Mouse (Mus musculus): ENCODE results near the gene Ndufa3. TPM values are rescaled to one million over a fixed set of nuclear protein-coding genes. Genes with fewer than 3 reads are reported as not detected.
A peak's percentile ranks its signal among the peaks of the same experiment; 100 is the strongest.

The Ndufa3 gene
- polyA plus RNA-seq, 1 experiment from 2014 or later, result 344 TPM

GRCm38 (mm10) chr7:3644672-3645487 is 27.7 kb downstream of the Ndufa3 start, which contains the start of gene Cnot3:
TSS of gene Cnot3 (plus strand) at chr7:3645268.
- Histone ChIP-seq H3K36me3 (ENCODE audit: control insufficient read depth, insufficient read depth, low read length) (0 out of 2 replicates have a peak, but pooled peaks cover 4% of the 10 kb centered on the region), H3K4me1 (replicated peaks; ENCODE audit: control insufficient read depth, insufficient read depth, low read length) (peaks cover 10% of the 10 kb centered on the region; the same call in 1 of the 2 replicates), H3K9ac (ENCODE audit: low read depth, low read length) (peak within 1 kb of the TSS; percentile 89), H3K27me3 (ENCODE audit: control insufficient read depth, insufficient read depth, low read length) (no peaks in the 10 kb centered on the region), H3K4me2 (replicated peaks; ENCODE audit: low read depth, low read length) (peak within 1 kb of the TSS; percentile 69), H3K9me3 (ENCODE audit: control insufficient read depth, low read length) (no peaks in the 10 kb centered on the region), H3K4me3 (ENCODE audit: low read depth, low read length) (peak within 1 kb of the TSS; percentile 81), H3K27ac (ENCODE audit: low read depth, low read length) (peak within 1 kb of the TSS; percentile 97)
- DNase-seq (ENCODE audit: low spot score), result peak; percentile 95
- under 1% methylated on average over 53 of the region's 58 CpGs for WGBS
- peak; percentile 99 for ATAC-seq (ENCODE audit: low FRiP score)

- peak overlapping the region; percentile 69 for H3K4me2 ChIP-seq (replicated peaks; ENCODE audit: low read depth, low read length)
- H3K4me3 ChIP-seq (ENCODE audit: low read depth, low read length), result peak overlapping the region; percentile 81
- peak overlapping the region; percentile 89 for H3K9ac ChIP-seq (ENCODE audit: low read depth, low read length)
- DNase-seq (ENCODE audit: low spot score), result no peak
- peak; percentile 4; the same call in 1 of the 2 replicates for ATAC-seq (ENCODE audit: low FRiP score)
- no peaks in the 10 kb centered on the region for H3K9me3 ChIP-seq (ENCODE audit: control insufficient read depth, low read length)
- 0 out of 2 replicates have a peak, but pooled peaks cover under 1% of the 10 kb centered on the region for H3K36me3 ChIP-seq (ENCODE audit: control insufficient read depth, insufficient read depth, low read length)
- H3K27ac ChIP-seq (ENCODE audit: low read depth, low read length), result peak overlapping the region; percentile 97
- H3K27me3 ChIP-seq (ENCODE audit: control insufficient read depth, insufficient read depth, low read length), result no peaks in the 10 kb centered on the region
- peaks cover 10% of the 10 kb centered on the region; the same call in 1 of the 2 replicates for H3K4me1 ChIP-seq (replicated peaks; ENCODE audit: control insufficient read depth, insufficient read depth, low read length)
- 1% methylated on average over 45 of the region's 58 CpGs for WGBS
These were observed 28.4 kb downstream of the Ndufa3 start for GRCm38 (mm10) chr7:3645488-3646025.

DNA sequence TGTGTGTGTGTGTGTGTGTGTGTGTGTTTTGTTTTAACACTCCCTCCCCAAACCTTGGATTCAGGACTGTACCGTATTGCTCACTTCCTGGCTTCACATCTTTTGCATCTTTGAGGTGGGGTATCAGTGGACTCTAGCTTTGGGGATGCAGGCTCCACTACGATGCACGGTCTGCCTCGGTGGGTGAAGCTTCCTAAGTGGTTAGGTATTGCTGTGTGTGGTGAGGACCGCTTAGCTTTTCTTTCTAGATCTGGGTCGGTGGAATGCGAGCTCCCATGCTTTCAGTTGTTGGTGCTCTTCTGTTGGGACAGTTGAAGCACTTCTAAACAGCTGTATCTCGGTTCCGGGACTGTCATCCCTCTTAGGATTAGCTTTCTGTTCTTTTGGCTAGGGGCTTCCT is 29.0 kb downstream of the Ndufa3 start:
- DNase-seq (ENCODE audit: low spot score), result no peak
- peaks cover 10% of the 10 kb centered on the region; the same call in 1 of the 2 replicates for H3K4me1 ChIP-seq (replicated peaks; ENCODE audit: control insufficient read depth, insufficient read depth, low read length)
- peak overlapping the region; percentile 69 for H3K4me2 ChIP-seq (replicated peaks; ENCODE audit: low read depth, low read length)
- no peak for ATAC-seq (ENCODE audit: low FRiP score)
- no peak overlapping the region for H3K27ac ChIP-seq (ENCODE audit: low read depth, low read length)
- H3K9me3 ChIP-seq (ENCODE audit: control insufficient read depth, low read length), result no peaks in the 10 kb centered on the region
- H3K9ac ChIP-seq (ENCODE audit: low read depth, low read length), result peak overlapping the region; percentile 89
- H3K36me3 ChIP-seq (ENCODE audit: control insufficient read depth, insufficient read depth, low read length), result no peaks in the 10 kb centered on the region
- 45% methylated on average over 9 of the region's 9 CpGs for WGBS
- peak overlapping the region; percentile 81 for H3K4me3 ChIP-seq (ENCODE audit: low read depth, low read length)
- no peaks in the 10 kb centered on the region for H3K27me3 ChIP-seq (ENCODE audit: control insufficient read depth, insufficient read depth, low read length)

- H3K36me3 ChIP-seq (ENCODE audit: control insufficient read depth, insufficient read depth, low read length), result no peaks in the 10 kb centered on the region
- WGBS, result 77% methylated on average over 4 of the region's 4 CpGs
- no peaks in the 10 kb centered on the region for H3K27me3 ChIP-seq (ENCODE audit: control insufficient read depth, insufficient read depth, low read length)
- H3K27ac ChIP-seq (ENCODE audit: low read depth, low read length), result no peak overlapping the region
- no peak for DNase-seq (ENCODE audit: low spot score)
- H3K4me1 ChIP-seq (replicated peaks; ENCODE audit: control insufficient read depth, insufficient read depth, low read length), result peaks cover 10% of the 10 kb centered on the region; the same call in 1 of the 2 replicates
- peak overlapping the region; percentile 81 for H3K4me3 ChIP-seq (ENCODE audit: low read depth, low read length)
- H3K4me2 ChIP-seq (replicated peaks; ENCODE audit: low read depth, low read length), result peak overlapping the region; percentile 69
- H3K9me3 ChIP-seq (ENCODE audit: control insufficient read depth, low read length), result no peaks in the 10 kb centered on the region
- no peak for ATAC-seq (ENCODE audit: low FRiP score)
- H3K9ac ChIP-seq (ENCODE audit: low read depth, low read length), result peak overlapping the region; percentile 89
These were observed 29.5 kb downstream of the Ndufa3 start for GRCm38 (mm10) chr7:3646641-3647040.

DNA sequence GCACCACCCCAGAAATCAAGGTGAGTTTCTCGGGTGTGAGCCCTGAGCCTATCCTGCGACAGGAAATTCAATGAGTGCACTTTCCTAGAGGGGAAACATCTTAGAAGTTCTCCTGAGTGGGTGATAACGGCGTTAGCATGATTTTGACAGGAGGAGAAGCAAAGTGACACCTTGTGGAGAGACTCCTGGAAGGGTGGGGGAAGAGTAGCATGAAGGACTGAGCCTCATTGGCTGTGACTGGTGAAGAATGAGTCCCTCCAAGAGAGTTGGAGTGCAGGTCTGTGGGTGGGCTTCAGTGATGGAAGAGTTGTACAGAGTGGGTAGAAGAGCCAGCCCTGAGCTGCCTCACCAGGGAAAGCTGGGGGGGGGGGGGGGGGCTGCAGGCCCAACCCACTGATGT is 39.8 kb downstream of the Ndufa3 start:
- peaks cover 45% of the 10 kb centered on the region for H3K36me3 ChIP-seq (ENCODE audit: control insufficient read depth, insufficient read depth, low read length)

DNA sequence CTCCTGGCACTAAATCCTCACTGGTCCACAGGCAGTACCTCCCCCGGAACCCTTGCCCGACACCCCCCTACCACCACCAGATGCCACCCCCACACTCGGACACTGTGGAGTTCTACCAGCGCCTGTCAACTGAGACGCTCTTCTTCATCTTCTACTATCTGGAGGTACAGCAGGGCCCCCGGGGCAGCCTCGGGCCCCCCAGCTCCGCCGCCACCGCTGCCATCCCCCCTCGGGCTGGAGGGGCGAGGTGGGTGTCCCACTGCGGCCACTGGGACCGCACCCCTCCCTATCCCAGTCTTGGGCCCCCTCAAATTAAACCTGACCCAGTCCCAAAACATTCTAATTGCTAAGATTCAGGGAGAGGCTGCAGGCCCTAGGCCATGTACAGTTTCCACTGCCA is 41.4 kb downstream of the Ndufa3 start:
- 91% methylated on average over 14 of the region's 14 CpGs for WGBS
- no peaks in the 10 kb centered on the region for H3K9me3 ChIP-seq (ENCODE audit: control insufficient read depth, low read length)
- no peak for DNase-seq (ENCODE audit: low spot score)
- H3K27ac ChIP-seq (ENCODE audit: low read depth, low read length), result no peak overlapping the region
- no peak overlapping the region for H3K9ac ChIP-seq (ENCODE audit: low read depth, low read length)
- no peak overlapping the region for H3K4me3 ChIP-seq (ENCODE audit: low read depth, low read length)
- no peak for ATAC-seq (ENCODE audit: low FRiP score)
- no peaks in the 10 kb centered on the region for H3K4me1 ChIP-seq (replicated peaks; ENCODE audit: control insufficient read depth, insufficient read depth, low read length)
- peaks cover 40% of the 10 kb centered on the region for H3K36me3 ChIP-seq (ENCODE audit: control insufficient read depth, insufficient read depth, low read length)
- H3K27me3 ChIP-seq (ENCODE audit: control insufficient read depth, insufficient read depth, low read length), result no peaks in the 10 kb centered on the region
- no peak overlapping the region for H3K4me2 ChIP-seq (replicated peaks; ENCODE audit: low read depth, low read length)

More for the DNA sequence above, 39.8 kb downstream of the Ndufa3 start:
- Histone ChIP-seq H3K9me3 (ENCODE audit: control insufficient read depth, low read length) (no peaks in the 10 kb centered on the region), H3K4me2 (replicated peaks; ENCODE audit: low read depth, low read length) (no peak overlapping the region), H3K27me3 (ENCODE audit: control insufficient read depth, insufficient read depth, low read length) (no peaks in the 10 kb centered on the region), H3K4me3 (ENCODE audit: low read depth, low read length) (no peak overlapping the region), H3K4me1 (replicated peaks; ENCODE audit: control insufficient read depth, insufficient read depth, low read length) (no peaks in the 10 kb centered on the region), H3K9ac (ENCODE audit: low read depth, low read length) (no peak overlapping the region), H3K27ac (ENCODE audit: low read depth, low read length) (no peak overlapping the region)
- no peak for ATAC-seq (ENCODE audit: low FRiP score)
- no peak for DNase-seq (ENCODE audit: low spot score)
- WGBS, result 92% methylated on average over 4 of the region's 4 CpGs

- Histone ChIP-seq H3K27me3 (ENCODE audit: control insufficient read depth, insufficient read depth, low read length) (no peaks in the 10 kb centered on the region), H3K4me1 (replicated peaks; ENCODE audit: control insufficient read depth, insufficient read depth, low read length) (no peaks in the 10 kb centered on the region), H3K4me2 (replicated peaks; ENCODE audit: low read depth, low read length) (peak overlapping the region; percentile 36), H3K27ac (ENCODE audit: low read depth, low read length) (0 out of 2 replicates have a peak overlapping the region, but pooled peaks have one; percentile 47), H3K4me3 (ENCODE audit: low read depth, low read length) (peak overlapping the region; percentile 61), H3K9ac (ENCODE audit: low read depth, low read length) (peak overlapping the region; percentile 66), H3K9me3 (ENCODE audit: control insufficient read depth, low read length) (no peaks in the 10 kb centered on the region), H3K36me3 (ENCODE audit: control insufficient read depth, insufficient read depth, low read length) (peaks cover 10% of the 10 kb centered on the region)
- WGBS, result 33% methylated on average over 15 of the region's 15 CpGs
- DNase-seq (ENCODE audit: low spot score) (peak; percentile 34), ATAC-seq (ENCODE audit: low FRiP score) (peak; percentile 32)
These were observed 47.5 kb downstream of the Ndufa3 start for GRCm38 (mm10) chr7:3664524-3665214.

DNA sequence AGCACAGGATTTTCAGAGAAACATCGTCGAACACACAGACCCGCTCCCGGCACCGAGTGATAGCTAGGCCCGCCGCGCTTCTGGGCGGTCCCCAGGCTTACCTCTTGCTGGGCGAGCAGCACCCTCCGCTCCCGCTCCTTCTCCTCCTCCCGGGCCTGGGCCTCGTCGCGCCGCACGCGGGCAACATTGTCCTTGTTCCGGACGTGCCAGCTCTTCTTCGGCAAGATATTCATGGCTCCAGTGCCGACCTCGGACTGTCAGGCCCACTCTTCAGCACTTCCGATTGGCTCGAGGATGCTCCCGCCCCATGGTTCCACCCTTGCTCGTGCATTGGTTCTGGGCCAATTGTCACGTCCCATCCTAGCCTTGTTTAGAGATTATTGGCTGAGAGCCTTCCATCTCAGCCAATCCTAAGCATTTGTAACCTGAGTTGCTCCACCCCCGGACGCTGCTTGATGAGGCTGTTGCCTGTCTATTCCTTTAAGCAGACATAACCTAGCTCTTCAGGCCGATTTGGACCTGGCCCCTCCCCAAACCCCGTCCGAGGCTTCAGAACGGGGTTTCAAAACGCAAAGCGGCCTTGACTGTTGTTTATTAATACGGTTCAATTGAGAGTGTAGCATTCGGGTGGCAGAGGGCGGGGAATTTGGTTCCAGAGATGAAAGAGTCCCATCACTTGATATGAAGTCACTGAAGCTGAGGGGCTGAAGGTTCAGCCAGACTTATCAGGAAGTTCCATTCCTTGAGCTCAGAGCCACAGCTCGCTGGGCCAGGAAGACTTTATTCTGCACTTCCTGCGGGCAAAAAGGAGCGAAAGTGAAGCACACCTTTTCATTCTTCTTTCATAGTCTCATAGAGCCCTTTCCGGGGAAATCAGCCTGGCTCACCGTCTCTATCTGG is 48.3 kb downstream of the Ndufa3 start, which contains the start of gene Leng1:
Gene Leng1 (minus strand): TSS at position 626 of the 900 bp plus-strand sequence.
- peak within 1 kb of the TSS; percentile 47; the same call in 1 of the 2 replicates for H3K27ac ChIP-seq (ENCODE audit: low read depth, low read length)
- H3K9me3 ChIP-seq (ENCODE audit: control insufficient read depth, low read length), result no peaks in the 10 kb centered on the region
- DNase-seq (ENCODE audit: low spot score) (peak; percentile 90), ATAC-seq (ENCODE audit: low FRiP score) (peak; percentile 99)
- peak within 1 kb of the TSS; percentile 66 for H3K9ac ChIP-seq (ENCODE audit: low read depth, low read length)
- H3K4me2 ChIP-seq (replicated peaks; ENCODE audit: low read depth, low read length), result peak within 1 kb of the TSS; percentile 42
- H3K27me3 ChIP-seq (ENCODE audit: control insufficient read depth, insufficient read depth, low read length), result no peaks in the 10 kb centered on the region
- WGBS, result 4% methylated on average over 45 of the region's 45 CpGs
- no peaks in the 10 kb centered on the region for H3K4me1 ChIP-seq (replicated peaks; ENCODE audit: control insufficient read depth, insufficient read depth, low read length)
- H3K4me3 ChIP-seq (ENCODE audit: low read depth, low read length), result peak within 1 kb of the TSS; percentile 61
- H3K36me3 ChIP-seq (ENCODE audit: control insufficient read depth, insufficient read depth, low read length), result peaks cover 5% of the 10 kb centered on the region
